Mouse (Mus musculus): ENCODE measurements around the gene Myog. TPM values are rescaled to one million over a fixed set of nuclear protein-coding genes. Genes with fewer than 3 reads are reported as not detected.
A peak's percentile ranks its signal among the peaks of the same experiment; 100 is the strongest.

The Myog gene
- total RNA-seq, 2 experiments from 2014 or later: not detected

- no peak for DNase-seq
Observed at GRCm38 (mm10) chr1:134326841-134327346, 37.1 kb downstream of the Myog start.

DNA sequence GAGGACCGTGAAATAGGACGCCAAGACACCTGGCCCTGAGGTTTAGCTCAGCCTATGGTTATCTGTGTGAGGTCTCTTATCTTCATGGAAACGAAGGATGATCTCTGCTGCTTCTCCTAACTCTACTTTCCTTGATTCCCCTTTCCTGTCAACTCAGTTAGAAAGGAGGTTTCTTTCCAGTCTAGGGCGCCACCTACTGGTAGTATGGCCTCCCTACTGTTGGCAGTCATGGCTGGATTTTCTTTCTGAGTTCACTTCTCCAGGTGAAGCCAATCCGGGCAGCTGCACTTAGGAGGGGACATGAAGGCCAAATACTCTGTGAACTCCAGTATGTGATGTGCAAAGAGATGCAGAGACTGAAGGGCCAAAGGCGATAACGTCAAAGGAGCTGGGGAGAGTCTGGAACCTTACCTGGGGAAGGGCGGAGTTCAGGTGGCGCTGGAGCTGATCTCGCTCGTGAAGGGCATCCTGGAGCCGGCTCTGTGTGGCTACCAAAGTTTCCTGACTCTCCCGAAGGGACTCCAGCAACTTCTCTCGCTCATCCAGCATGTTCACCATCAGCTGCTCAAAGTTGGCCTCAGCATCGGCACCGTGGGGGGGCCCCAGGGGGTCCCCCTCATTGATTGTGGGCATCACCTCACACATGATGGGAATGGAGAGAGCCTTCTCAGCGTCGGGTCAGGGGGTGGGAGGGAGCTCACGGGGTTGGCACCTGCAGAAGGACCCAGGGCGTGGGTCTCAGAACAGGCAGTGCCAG, 42.3 kb downstream of the Myog start:
- DNase-seq: peak; percentile 65 to 91

GRCm38 (mm10) chr1:134332770-134333271, 43.0 kb downstream of the Myog start, which contains the start of gene Ppfia4:
Gene Ppfia4, minus strand, starts transcription at chr1:134332928.
- peak; percentile 51 to 55 for DNase-seq

DNA sequence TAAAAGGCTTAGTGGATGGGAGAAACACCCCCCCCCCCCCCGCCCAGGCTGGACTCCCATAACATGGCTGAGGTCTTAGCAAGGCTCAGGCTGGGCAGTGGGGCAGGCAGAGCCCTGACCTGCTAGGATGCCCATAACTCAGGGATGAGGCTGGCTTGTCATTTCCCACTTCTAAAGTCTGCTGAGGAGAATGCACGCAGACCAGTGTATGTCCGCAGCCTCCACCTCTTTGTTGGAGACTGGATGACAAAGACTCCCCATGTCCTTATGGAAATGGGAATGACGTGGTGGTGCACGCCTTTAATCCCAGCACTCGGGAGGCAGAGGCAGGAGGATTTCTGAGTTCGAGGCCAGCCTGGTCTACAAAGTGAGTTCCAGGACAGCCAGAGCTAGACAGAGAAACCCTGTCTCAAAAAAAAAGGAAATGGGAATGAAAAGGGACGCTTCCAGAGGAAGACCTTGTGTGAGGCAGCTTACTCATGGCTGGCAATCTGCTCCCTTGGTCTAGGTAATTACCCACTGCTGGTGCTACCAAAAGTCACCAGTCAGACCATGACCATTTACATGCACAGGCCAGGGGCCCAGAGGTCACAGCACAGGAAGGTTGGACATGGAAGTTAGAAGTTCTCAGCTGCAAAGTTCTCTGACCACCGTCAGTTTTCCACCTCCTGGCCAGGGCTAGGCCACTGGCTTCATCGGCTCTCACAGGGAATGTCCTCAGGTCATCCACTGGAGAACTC, 43.8 kb downstream of the Myog start:
- no peak for DNase-seq

DNA sequence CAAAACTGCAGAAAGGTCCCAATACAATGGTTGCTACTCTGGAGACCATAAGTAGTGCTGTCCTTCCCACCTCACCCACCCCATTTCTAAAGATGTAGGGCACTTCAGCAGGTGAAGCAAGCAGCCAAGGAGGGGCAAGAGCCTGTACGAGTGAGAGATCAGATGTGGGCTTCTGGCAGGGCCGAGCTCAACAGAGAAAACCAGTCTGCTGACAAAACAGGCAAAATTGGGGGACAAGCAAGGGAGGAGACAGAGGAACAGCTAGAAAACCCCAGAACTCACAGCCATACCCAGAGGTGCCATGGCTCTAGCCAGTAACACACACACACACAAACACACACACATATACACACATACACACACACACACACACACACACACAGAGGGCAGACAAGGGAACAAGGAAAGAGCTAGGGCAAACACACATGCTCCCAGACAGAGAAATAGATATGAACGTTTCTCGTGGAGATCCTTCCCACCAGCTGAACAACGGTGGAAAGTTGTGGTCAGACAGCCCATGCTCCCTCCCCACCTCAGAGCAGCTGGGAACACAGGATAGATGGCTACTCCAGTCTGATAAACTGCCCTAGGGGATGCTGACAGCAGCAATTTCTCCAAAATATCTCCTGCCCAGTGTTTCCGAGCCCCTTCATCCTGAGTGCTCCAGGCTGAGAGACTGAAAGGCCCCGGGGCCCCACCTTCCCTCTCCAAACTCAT, 44.5 kb downstream of the Myog start:
- no peak for DNase-seq

DNA sequence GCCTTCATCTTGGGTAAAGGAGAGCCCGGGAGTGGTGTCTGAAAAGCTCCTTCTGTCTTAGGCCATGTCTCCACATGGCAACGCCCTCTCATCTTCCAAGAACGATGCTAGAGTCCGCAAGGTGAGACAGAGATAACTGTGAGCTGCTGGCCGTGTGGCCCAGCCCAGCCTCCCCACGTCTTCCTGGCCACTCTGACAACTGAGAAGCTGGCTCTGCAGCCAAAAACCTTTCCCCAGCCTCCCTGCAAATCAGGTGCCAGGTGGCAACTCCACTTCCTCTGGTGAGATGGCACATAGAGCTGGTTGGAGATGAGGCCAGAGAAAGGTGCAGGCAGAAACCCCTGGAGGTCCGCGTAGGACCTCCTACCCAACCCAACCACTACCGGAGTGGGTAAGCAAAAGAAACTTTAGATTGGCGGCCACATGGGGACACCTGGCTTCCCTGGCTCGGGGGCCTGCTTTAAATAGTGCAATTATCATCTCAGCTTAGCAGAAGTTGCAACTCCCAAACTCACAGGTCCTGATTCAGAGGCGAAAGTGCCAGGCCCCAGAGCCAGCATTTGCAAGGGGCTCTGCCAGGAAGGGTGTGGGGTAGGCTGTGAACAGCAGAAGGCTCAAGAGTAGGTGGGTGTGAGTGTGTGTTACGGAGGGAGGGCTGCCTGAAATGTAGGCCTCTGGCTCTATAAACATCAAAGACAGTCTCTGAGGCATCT, 45.6 kb downstream of the Myog start:
- DNase-seq: no peak

GRCm38 (mm10) chr1:134335924-134336810, 46.4 kb downstream of the Myog start:
- DNase-seq: no peak

DNA sequence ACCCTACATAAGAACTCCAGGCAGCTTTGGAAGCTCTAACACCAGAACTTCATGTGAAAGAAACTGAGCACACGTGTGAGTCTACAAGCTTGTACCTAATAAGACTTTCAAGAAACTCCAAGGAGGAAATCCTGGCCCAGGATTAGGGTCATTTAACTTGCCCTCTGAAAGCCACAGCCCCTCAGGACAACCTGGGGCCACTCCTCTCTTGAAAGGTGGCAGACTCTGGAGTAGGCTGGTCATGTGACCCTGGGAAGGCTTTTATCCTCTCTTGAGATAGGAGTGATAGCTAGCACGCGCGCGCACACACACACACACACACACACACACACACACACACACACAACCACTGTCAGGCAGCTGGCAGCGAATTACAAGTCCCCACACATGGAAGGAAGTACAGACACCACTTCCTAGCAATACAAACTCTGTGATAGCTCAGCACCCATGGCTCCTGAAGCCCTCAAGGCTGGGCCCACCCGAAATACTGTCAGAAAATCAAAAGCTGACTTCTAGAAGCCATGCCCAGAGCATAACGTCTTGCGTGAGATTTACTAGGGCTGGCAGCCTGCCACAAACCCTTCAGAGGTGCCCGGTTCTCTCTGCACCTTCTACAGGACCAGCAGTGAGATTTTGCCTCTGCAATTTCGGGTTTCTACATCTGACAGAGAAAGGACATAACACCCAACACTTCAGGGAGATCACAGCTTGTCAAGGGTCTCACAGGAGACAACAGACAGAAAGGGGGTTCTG, 47.3 kb downstream of the Myog start:
- DNase-seq: no peak

- no peak for DNase-seq
Observed at GRCm38 (mm10) chr1:134339162-134339561, 49.4 kb downstream of the Myog start.

DNA sequence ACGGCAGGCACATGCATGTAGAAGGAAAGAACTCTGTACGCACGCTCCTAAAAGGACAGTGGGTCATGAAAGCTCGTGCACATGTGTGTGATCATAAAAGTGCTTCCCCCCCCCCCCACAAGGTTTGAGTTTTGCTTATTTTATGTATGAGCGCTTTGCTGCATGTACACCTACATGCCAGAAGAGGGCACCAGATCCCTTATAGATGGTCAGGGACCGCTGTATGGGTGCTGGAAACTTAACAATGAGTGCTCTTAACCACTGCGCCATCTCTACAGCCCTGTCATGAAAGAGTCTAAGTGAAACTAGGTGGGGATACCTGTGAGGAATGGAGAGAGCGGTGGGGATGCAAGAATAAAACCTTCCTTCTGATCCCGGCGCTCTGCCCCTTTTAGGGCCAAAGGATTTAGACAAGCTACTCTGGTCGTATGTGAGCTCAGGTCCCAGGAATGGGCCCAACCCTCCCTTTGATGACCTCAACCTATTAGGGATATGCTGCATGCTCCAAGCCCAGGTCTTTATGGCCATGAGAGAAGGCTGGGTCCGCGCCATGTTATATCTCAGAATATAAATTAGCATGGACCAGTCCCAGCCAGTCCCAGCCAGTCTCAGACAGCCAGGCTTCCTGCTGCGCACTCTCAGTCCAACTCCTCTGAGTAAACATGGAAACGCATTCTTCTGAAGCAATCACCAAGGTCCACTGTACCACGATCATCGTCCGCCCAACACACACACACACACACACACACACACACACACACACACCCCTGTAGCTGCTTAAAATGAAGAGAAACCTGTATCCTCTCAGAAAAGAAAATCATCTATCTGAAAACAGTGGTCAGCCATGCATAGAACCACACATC, 50.2 kb downstream of the Myog start:
- DNase-seq: no peak

- DNase-seq: no peak
Observed at GRCm38 (mm10) chr1:134341641-134342277, 52.0 kb downstream of the Myog start.

Other genes starting within 250 kb of the Myog start
- 10 to 100 TPM; 31.1 to 32.0 TPM for gene Btg2, start 210.9 kb upstream of the Myog start, total RNA-seq (2021)
- not detected for gene Chit1, start 178.7 kb upstream of the Myog start, total RNA-seq (2021)
- 1 to 10 TPM in 1 of 2 experiments, under 1 TPM in 1; 0.42 to 1.0 TPM for gene Chil1, start 107.8 kb upstream of the Myog start, total RNA-seq (2021)
- not detected for gene Mybph, start 96.5 kb upstream of the Myog start, total RNA-seq (2021)
- gene Adora1, start 54.6 kb upstream of the Myog start, total RNA-seq (2021): 10 to 100 TPM in 1 of 2 experiments, 1 to 10 TPM in 1; 7.1 to 12.8 TPM
- 1 to 10 TPM; 1.1 to 1.5 TPM for gene Ppfia4, start 42.9 kb downstream of the Myog start, total RNA-seq (2021)
- 10 to 100 TPM; 11.1 to 14.2 TPM for gene Tmem183a, start 72.0 kb downstream of the Myog start, total RNA-seq (2021)
- gene 4933406M09Rik, start 96.0 kb downstream of the Myog start, total RNA-seq (2021): not detected
- 10 to 100 TPM; 27.4 to 28.0 TPM for gene Cyb5r1, start 115.6 kb downstream of the Myog start, total RNA-seq (2021)
- gene Adipor1, start 125.4 kb downstream of the Myog start, total RNA-seq (2021): 100 to 1,000 TPM; 126 to 129 TPM
- gene Klhl12, start 165.5 kb downstream of the Myog start, total RNA-seq (2021): 10 to 100 TPM; 22.5 to 22.8 TPM
- gene Rabif, start 204.7 kb downstream of the Myog start, total RNA-seq (2021): 1 to 10 TPM; 8.0 to 9.7 TPM

Measured in heart, adult 18-20 months (tissue).